Mouse (Mus musculus) ovary, postnatal 14 days (tissue): ENCODE results near the gene Grin2d.

Experiments used
- DNase-seq: peaks from one replicate; pipeline ENCODE4 v3.0.0; 2022; ENCODE audit warnings: low spot score

Gene Grin2d

DNA sequence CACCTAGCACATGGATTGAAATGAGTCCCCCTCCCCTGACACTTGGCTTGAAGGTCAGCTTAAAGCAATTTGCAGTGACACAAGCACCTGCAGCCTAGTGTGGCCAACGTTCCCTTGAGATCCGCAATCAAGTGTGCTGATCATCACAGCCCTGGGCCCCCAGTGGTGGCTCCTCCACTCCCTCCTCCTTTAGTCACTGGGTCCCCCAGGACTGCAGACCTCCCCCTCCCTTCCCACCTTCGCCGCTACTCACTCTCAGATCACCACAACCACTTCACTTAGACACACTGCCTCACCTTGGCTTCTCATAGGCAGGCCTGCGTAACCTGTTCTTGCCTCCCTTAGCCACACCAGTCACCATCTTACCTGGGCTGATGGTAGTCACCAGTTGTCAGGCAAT, 72.2 kb downstream of the Grin2d start:
- DNase-seq = no peak

DNA sequence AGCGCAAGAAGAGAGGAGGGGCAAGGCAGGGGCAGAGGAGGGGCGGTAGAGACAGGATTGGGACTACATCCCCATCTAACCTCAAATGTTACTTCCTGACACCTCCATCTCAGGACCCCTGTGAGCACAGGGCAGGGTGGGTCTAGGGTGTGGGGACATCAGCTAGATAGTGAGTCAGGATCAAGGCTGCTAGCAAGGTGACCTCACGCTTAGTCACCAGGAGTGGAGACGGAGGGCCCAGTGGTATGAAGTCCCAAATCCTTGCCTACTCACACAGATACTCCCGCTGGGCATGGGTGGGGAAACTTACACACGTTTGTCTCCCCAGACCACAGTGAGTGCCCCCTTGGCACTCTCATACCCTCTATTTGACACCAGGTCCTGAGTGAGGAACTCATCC, 75.6 kb downstream of the Grin2d start:
- DNase-seq = no peak

DNA sequence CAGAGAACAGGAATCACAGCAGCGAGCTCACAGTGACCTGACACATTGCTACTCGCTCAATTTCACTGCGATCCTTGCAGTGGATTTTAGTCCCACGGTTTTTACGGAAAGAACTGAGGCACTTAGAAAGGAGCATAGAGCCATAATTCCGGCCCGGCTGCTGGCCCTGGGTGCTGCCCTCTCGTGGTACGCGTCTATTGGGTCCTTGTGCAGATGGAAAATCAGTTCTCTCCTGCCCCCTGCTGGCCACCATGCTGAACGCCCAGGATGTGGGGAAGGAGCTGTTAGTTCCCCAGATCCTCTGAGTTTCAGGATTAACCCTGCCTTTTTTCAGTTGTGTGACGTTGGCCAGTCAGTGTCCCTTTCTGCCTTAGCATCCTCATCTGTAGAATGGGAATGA, 76.8 kb downstream of the Grin2d start:
- peak; percentile 91 for DNase-seq

DNA sequence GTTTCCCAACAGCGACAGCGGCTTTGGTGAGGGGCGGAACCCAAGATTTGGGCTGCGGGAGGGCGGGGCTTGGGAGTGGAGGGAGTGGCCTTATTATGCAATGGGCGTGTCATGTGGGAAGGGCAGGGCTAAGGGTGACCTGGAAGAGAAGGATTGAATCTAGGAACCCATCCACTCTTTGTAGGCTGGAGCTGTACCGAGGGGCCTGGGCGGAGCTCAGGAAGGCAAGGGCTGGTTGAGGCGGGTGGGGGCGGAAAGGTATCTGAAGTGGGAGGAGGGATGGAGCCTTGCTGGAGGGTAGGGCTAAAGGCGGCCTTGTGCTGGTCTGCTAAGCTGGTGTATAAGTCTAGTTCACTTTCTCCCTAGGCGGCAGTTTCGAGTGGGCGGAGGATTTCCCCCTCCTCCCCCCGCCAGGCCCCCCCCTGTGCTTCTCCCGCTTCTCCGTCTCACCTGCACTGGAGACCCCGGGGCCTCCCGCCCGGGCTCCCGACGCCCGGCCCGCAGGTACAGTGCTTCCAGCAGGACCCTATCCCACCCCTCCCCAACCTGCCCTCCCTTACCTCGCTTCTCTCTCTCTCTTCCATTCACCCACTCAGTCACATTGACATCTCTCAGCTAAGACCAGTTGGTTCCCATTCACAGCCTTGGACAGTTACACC, 77.5 kb downstream of the Grin2d start:
- DNase-seq = no peak

- no peak for DNase-seq
Measured at GRCm38 (mm10) chr7:45800001-45800400, 78.2 kb downstream of the Grin2d start.

GRCm38 (mm10) chr7:45798931-45799330, 79.2 kb downstream of the Grin2d start:
- no peak for DNase-seq

GRCm38 (mm10) chr7:45798511-45798836, 79.7 kb downstream of the Grin2d start:
- no peak for DNase-seq

GRCm38 (mm10) chr7:45797661-45798510, 80.3 kb downstream of the Grin2d start:
- no peak for DNase-seq

DNA sequence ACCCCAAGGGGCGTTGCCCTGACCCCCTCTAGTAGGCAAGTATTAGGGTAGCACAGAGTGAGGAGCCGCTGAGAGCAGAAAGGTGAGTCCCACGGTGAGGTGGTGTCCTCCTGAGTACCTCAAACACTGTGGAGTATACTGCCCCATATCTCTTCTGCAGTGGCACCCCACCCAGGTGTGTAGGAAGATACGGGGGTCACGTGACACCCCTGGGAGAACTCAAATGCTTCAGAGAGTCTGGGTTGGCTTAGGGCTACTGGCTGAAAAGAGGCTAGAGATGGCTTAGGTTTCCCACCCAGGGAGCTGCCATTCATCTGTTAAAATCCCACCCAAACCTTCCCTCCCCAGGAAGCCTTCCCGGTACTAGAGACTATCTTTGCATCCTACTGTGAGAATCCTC, 81.2 kb downstream of the Grin2d start:
- DNase-seq = no peak

DNA sequence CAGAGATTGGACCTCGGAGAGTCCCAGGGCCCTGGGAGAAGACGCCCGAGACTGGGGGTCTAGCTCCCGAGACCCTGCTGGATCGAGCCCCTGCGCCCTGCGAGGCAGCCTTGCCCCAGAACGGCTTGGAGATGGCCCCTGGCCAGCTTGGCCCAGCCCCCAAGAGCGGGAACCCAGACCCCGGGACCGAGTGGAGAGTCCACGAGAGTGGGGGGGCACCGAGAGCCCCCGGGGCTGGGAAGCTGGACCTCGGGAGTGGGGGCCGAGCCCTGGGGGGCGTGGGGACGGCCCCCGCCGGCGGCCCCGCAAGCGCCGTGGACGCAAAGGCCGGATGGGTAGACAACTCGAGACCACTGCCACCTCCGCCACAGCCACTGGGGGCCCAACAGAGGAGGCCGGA, 83.2 kb downstream of the Grin2d start:
- no peak for DNase-seq

GRCm38 (mm10) chr7:45793969-45794585, 84.1 kb downstream of the Grin2d start:
- no peak for DNase-seq

GRCm38 (mm10) chr7:45793240-45793639, 84.9 kb downstream of the Grin2d start:
- DNase-seq = no peak

DNA sequence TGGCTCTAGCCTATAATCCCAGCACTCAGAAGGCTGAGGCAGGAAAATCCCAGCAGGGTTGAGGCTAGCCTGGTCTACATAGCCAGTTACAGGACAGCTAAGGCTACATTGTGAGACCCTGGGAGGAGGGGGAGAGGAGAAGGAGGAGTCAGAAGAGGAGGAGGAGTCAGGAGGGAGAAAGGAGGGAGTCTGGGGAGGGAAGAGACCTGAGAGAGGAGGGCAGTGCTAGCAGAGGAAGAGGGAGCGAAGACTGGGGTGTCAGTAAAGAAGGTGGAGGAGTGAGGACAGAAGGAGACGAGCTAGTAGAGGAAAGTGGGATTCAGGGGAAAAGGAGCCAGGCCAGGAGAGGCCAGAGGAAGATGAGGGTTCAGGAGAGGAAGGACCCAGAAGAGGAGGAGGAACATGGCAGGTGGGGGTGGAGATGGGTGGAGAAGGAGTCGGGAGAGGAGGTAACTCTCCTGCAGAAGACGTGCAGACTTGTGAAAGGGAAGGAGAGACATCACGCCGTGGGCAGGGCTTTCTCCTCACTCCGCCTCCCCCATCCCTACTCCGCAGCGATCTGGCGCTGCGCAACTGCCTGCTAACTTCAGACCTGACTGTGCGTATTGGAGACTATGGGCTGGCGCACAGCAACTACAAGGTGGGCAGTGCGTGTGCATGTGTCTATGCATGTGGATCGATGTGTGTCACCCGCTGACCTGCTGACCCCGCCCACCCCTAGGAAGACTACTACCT, 86.3 kb downstream of the Grin2d start:
- DNase-seq = no peak

- DNase-seq = no peak
Measured at GRCm38 (mm10) chr7:45790721-45791120, 87.5 kb downstream of the Grin2d start.

DNA sequence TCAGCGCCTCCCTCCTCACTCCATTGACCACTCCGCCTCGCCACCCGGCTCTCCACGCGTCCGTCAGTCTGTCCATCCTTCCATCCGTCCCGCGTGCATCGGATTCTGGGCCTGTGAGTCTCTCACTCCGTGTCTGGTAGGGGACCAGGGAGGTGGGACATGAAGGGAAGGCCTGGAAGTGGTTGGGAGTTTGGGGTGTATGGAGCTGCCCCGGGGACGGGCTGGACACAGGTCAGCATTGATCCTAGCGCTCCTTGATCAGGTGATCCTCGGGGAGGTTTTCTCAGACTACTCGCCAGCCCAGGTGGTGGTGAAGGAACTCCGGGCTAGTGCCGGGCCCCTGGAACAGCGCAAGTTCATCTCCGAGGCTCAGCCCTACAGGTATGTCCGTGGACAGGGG, 90.5 kb downstream of the Grin2d start:
- no peak for DNase-seq

- no peak for DNase-seq
Measured at GRCm38 (mm10) chr7:45786661-45787413, 91.3 kb downstream of the Grin2d start.

DNA sequence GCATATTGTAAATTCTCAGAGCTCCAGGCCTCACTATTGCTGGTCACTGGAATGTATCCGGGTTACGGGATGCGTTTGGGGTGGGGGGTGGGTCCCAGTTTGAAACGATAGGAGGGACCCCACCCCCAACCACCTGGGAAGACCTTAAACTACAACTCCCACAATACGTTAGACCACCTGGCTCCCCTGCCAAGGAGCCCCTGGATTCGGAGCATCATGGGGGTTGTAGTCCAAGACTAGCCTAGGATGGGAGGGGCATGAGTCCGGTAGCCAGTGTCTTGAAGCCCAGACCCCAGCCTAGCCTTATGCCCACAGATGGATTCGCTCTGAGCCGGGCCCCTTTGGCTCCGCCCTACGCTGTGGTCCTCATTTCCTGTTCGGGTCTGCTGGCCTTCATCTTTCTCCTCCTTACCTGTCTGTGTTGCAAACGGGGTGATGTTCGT, 92.0 kb downstream of the Grin2d start:
- no peak for DNase-seq

DNA sequence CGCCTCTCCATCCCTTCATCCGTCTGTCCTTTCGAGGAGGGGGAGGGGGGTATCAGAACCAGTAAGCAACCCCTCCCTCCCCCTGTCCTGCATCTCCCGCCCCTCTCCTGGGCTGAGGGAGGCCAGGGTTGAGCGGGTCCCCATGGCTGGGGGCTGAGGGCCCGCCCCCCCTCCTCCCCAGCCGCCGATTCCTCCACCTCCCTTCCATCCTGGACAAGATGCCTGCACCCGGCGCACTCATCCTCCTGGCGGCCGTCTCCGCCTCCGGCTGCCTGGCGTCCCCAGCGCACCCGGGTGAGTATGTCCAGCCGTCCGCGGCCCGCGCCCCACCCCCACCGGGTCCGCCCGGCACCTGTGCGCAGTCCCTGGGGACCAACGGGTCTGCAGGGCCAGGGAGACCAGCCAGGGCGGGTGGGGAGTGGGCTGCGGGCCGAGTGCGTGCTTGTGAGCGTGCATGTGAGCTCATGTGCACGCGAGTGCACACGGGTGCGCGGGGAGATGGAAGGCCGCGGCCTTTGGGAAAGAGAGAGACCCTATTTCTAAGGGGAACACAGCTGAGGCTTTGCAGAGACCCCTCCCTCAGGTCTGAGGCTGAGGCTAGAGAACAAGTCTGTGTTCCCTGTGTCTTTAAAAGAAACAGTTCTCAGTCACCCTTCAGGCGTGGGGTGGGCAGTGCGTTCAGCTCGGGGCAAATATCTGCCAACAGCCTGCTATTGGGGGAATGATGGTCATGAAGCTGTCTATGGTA, 92.6 kb downstream of the Grin2d start:
- no peak for DNase-seq

DNA sequence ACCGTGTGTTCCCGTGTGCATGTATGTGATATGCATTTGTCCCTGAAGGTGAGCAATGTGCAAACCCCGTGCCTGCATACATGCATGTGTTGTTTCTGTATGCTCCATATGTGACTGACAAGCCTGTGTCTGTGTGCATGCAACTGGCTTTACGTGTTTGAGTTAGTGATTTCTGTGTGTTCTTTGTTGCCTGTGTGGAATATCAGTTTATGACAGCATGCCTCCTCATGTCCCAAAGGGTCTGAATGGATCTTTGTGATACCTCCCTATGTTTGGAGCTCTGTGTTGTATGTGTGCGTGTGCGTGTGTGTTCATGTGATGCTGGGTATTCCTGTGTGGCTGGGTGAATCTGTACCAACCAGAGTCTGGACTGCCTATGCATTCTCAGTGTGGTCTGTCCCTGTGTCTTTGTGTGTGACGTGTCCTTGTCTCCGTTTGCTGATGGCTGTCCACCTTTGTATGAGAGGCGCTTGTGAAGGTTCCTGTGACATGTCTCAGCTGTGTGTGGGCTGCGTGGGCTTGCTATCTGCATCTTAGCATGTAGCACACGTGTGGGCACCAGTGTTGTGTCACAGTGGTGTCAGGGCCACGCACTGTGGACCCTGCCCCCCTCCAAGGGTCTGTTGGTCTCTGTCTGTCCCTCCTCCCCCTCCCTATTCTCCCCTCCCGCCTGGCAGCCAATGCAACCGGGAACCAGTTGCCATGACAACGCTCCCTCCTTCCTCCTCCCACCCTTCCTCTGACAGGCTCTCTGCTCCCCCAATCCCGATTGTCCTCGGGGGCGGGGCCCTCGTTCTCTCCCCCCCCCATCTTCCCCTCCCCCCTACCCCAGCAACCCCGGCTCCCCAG, 93.4 kb downstream of the Grin2d start, which contains the start of gene Sult2b1:
TSS of gene Sult2b1 (minus strand) at position 146 of the 849 bp plus-strand sequence.
- no peak for DNase-seq

DNA sequence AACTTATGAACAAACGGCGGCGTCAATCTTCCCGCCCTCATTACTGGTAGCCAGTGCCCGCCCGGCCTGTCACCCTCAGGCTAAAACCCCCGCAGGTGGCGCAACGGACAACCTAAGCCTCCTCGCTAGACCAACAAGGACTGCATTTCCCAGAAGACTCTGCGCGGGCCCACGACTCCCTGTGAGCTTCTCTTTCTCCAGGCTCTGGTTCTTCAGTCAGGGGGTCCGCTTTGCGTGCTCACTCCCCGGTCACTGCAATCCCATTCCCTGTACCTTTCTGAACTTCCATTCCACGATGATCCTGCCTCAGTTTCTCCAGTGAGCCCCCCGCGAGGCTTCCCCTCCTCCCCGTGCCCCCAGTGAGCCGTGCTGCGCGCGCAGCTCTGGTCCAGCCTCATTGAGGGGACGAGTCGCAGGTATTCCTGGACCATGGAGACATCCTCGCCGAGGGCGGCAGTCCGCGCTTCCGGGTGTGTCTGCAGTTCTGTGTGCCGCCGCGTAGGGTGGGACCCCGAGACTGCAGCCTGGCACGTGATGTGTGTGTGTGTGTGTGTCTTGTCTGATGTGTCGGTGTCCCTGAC, 94.6 kb downstream of the Grin2d start, which contains the start of gene Lmtk3:
TSS of gene Lmtk3 (plus strand) at position 228 of the 581 bp plus-strand sequence.
- no peak for DNase-seq
